Mouse (Mus musculus): ENCODE data around the gene Zfp609. TPM values are rescaled to one million over a fixed set of nuclear protein-coding genes. Genes with fewer than 3 reads are reported as not detected.

Gene Zfp609
- polyA plus RNA-seq, 1 experiment from 2014 or later: 8.1 TPM

DNA sequence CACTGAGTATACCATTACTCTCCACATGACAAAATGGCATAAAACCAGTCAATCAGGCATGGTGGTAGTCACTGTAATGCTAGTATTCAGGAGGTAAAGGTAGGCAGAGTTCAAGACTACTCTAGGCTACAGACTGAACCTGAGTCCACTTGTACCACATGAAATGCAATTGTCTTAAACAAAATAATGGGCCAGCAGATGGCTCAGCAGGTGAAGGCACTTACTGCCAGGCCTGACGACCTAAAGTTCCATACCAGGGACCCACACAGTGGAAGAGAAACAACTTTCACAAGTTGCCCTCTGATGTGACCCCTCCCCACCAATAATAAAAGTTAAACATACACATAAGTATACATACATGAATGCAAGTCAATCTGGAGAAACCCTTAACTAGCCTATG, 19.5 kb downstream of the Zfp609 start:
- H3K27me3 ChIP-seq: no peaks in the 10 kb centered on the region
- H3K36me3 ChIP-seq: no peaks in the 10 kb centered on the region
- ATAC-seq (ENCODE audit: low FRiP score, low read depth): no peak
- H3K9me3 ChIP-seq: no peaks in the 10 kb centered on the region
- 0 out of 2 replicates have a peak, but pooled peaks cover 6% of the 10 kb centered on the region for H3K4me1 ChIP-seq
- no peak overlapping the region for H3K27ac ChIP-seq
- H3K4me2 ChIP-seq (replicated peaks): no peak overlapping the region
- WGBS: 45% methylated on average over 1 of the region's 1 CpGs
- no peak overlapping the region for H3K4me3 ChIP-seq
- no peak overlapping the region for H3K9ac ChIP-seq

DNA sequence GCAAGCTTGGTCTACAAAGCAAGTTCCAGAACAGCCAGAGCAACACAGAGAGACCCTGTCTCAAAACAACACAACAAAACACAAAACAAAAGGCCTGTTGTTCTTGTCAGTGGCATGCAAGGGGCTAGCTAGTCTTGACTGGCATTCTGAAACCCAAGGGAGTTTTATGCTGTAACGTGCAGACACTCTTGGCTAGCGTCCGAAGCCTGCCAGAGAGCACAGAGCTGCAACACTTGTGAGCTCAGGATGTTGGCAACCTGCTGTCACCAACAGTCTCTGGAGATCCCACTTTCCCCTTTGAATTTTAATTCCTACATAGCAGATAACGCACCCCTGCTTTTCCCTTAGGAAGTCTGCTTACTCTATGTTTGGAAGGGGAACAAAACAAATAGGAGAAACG, 20.1 kb downstream of the Zfp609 start:
- Histone ChIP-seq H3K36me3 (no peaks in the 10 kb centered on the region), H3K4me1 (0 out of 2 replicates have a peak, but pooled peaks cover 3% of the 10 kb centered on the region), H3K4me3 (no peak overlapping the region), H3K9me3 (no peaks in the 10 kb centered on the region), H3K27ac (no peak overlapping the region), H3K9ac (no peak overlapping the region), H3K27me3 (no peaks in the 10 kb centered on the region), H3K4me2 (replicated peaks) (no peak overlapping the region)
- ATAC-seq (ENCODE audit: low FRiP score, low read depth): no peak
- 67% methylated on average over 5 of the region's 5 CpGs for WGBS

DNA sequence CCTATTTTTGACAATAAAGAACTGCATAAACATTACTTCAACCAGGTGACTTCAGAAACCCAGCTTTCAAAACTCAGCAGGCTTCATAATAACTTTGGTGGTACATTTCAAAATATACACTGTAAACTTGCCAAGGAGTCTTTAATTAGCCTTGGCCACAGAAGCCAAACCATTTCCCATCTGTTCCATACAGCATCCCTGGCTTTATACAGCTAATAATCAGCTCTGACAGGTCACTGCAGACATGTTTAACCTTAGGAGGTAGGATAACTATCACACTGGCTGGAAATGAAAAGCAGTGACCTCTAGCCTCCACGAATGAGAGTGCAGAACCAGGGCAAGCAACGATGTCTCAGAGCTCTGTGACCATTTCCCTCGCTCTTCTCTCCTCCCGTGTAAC, 27.6 kb downstream of the Zfp609 start:
- no peak overlapping the region for H3K9ac ChIP-seq
- no peak for ATAC-seq (ENCODE audit: low FRiP score, low read depth)
- no peaks in the 10 kb centered on the region for H3K9me3 ChIP-seq
- H3K4me1 ChIP-seq: peaks cover 18% of the 10 kb centered on the region
- H3K27ac ChIP-seq: no peak overlapping the region
- H3K27me3 ChIP-seq: no peaks in the 10 kb centered on the region
- H3K36me3 ChIP-seq: peaks cover 6% of the 10 kb centered on the region
- WGBS: 64% methylated on average over 4 of the region's 4 CpGs
- no peak overlapping the region for H3K4me3 ChIP-seq
- no peak overlapping the region for H3K4me2 ChIP-seq (replicated peaks)

DNA sequence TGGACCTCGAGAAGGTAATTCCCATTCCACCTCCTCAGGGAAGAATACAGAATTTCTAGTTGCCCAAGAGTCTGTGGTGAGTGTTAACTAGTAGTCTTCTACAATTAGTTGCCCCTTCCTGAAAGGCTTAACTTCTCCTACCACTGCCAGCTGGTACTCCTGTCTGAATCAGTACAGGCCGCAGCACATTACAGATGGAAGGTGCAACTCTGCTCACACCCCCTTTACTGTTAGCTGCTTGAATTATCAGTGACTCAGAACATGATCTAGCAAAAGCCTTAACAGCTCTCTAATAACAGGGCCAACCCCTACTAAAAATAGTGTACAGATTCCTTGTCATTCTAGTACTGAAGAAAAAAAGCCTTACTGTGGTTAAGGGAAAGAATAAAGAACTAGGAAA, 31.7 kb downstream of the Zfp609 start:
- Histone ChIP-seq H3K4me1 (peaks cover 50% of the 10 kb centered on the region), H3K9me3 (no peaks in the 10 kb centered on the region), H3K4me3 (no peak overlapping the region), H3K27ac (no peak overlapping the region), H3K27me3 (no peaks in the 10 kb centered on the region), H3K36me3 (peaks cover 19% of the 10 kb centered on the region), H3K9ac (no peak overlapping the region), H3K4me2 (replicated peaks) (no peak overlapping the region)
- ATAC-seq (ENCODE audit: low FRiP score, low read depth): no peak
- WGBS: 79% methylated on average over 2 of the region's 2 CpGs

DNA sequence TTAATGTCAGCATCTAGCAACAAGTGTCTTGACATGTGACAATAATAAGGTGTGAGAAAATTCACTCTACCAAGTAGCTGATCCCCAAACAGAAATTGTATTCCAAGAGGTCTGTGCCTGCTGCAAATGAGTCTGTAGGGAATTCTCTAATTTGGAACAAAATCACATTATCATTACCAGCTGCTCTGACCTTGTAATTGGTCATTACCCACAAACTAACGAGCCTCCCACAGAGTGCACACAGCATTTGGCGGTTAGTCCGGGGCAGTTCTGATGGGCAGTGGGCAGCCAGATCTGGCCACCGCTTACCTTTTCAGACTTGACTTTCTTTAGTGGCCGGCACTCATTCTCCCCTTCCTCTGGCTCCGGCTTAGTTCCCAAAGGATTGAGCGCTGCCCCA, 33.1 kb downstream of the Zfp609 start:
- H3K9me3 ChIP-seq: no peaks in the 10 kb centered on the region
- 37% methylated on average over 7 of the region's 7 CpGs for WGBS
- H3K27ac ChIP-seq: no peak overlapping the region
- no peaks in the 10 kb centered on the region for H3K27me3 ChIP-seq
- H3K4me3 ChIP-seq: no peak overlapping the region
- ATAC-seq (ENCODE audit: low FRiP score, low read depth): no peak
- H3K9ac ChIP-seq: no peak overlapping the region
- H3K4me2 ChIP-seq (replicated peaks): no peak overlapping the region
- H3K36me3 ChIP-seq: peaks cover 19% of the 10 kb centered on the region
- peaks cover 50% of the 10 kb centered on the region for H3K4me1 ChIP-seq

DNA sequence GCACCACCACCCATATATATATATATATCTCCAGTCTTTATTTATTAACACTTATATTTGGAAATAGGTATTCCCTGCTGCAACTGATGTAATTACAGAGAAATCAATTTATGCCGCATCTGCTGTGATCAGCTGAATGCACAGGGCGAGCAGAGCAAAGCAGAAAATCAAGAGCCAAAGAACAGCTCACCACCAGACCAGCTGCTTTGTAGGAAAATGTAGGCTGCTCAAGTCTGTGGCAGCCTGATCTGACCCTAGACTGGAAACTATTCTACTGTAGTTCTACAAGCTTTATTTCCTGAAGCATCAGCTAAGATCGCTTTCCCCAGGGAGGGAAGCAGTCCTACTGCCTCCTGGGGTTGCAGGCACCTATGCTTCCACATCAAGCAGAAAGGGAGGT, 33.9 kb downstream of the Zfp609 start:
- no peak overlapping the region for H3K9ac ChIP-seq
- H3K36me3 ChIP-seq: peaks cover 23% of the 10 kb centered on the region
- peaks cover 50% of the 10 kb centered on the region for H3K4me1 ChIP-seq
- no peaks in the 10 kb centered on the region for H3K9me3 ChIP-seq
- ATAC-seq (ENCODE audit: low FRiP score, low read depth): no peak
- WGBS: 83% methylated on average over 3 of the region's 3 CpGs
- H3K27me3 ChIP-seq: no peaks in the 10 kb centered on the region
- no peak overlapping the region for H3K4me3 ChIP-seq
- H3K4me2 ChIP-seq (replicated peaks): no peak overlapping the region
- H3K27ac ChIP-seq: no peak overlapping the region

DNA sequence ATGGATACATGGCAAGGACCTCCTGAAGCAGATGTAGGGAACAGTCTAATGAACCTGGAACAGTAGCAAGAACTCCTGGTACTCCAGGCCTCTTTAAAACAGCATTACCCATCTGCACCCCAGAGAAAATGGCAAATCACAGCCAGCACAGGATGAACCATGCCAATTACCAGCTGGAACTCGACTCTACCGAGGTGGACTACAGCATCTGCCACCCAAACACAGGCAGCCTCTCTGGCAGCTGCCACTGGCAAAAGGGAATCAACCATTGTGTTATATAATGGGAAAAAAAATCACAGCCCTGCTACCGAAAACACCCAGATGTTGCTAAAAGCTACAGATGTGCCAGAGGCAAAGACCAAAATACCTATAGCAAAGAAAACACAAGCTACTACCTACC, 34.3 kb downstream of the Zfp609 start:
- no peak overlapping the region for H3K27ac ChIP-seq
- H3K27me3 ChIP-seq: no peaks in the 10 kb centered on the region
- H3K9me3 ChIP-seq: no peaks in the 10 kb centered on the region
- WGBS: 57% methylated on average over 3 of the region's 3 CpGs
- H3K36me3 ChIP-seq: peaks cover 23% of the 10 kb centered on the region
- ATAC-seq (ENCODE audit: low FRiP score, low read depth): no peak
- H3K4me3 ChIP-seq: no peak overlapping the region
- no peak overlapping the region for H3K9ac ChIP-seq
- H3K4me1 ChIP-seq: peaks cover 50% of the 10 kb centered on the region
- no peak overlapping the region for H3K4me2 ChIP-seq (replicated peaks)

DNA sequence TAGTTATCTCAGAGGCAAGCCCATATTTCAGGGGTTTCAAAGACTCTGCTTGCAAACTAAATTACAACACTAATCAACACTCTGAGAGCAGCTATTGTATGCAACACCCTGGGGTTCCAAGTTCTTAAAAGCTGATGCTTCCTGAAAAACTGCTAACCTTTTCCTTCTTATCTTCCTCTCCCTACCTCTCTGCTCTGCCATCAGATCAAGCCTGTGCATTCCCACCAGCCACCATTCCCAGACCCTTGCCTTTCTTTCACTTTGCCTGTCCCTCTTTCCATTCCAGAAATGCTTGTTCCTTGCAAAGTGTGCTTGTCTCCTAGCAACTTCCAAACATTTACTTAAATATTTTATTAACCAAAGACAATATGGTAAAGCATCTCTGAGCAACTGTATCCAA, 35.5 kb downstream of the Zfp609 start:
- ATAC-seq (ENCODE audit: low FRiP score, low read depth): no peak
- Histone ChIP-seq H3K36me3 (peaks cover 23% of the 10 kb centered on the region), H3K4me2 (replicated peaks) (no peak overlapping the region), H3K27me3 (no peaks in the 10 kb centered on the region), H3K27ac (no peak overlapping the region), H3K9me3 (no peaks in the 10 kb centered on the region), H3K4me1 (peaks cover 61% of the 10 kb centered on the region), H3K4me3 (no peak overlapping the region), H3K9ac (no peak overlapping the region)

DNA sequence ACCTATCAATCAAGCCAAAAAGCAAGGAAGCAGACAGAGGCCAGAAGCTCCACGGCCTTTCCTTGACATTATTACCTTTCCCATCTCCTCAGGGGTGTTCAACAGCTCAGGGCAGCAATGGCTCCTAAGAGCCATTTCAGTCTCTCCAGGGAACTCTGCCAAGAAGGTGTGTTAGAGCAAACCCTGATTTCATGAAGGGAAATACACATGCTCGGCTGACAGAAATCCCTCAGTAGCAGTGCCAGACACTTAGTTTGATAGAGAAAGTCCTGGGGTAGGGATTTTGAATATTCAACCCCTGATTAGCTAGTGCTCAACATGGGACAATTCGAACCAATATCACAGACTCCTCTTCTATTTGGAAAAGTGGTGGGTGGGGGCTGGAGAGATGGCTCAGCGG, 36.3 kb downstream of the Zfp609 start:
- H3K9me3 ChIP-seq: no peaks in the 10 kb centered on the region
- H3K4me3 ChIP-seq: no peak overlapping the region
- ATAC-seq (ENCODE audit: low FRiP score, low read depth): no peak
- H3K36me3 ChIP-seq: peaks cover 23% of the 10 kb centered on the region
- no peak overlapping the region for H3K9ac ChIP-seq
- no peaks in the 10 kb centered on the region for H3K27me3 ChIP-seq
- 64% methylated on average over 4 of the region's 4 CpGs for WGBS
- H3K4me2 ChIP-seq (replicated peaks): no peak overlapping the region
- H3K27ac ChIP-seq: no peak overlapping the region; the same call in 1 of the 2 replicates
- H3K4me1 ChIP-seq: peaks cover 64% of the 10 kb centered on the region

DNA sequence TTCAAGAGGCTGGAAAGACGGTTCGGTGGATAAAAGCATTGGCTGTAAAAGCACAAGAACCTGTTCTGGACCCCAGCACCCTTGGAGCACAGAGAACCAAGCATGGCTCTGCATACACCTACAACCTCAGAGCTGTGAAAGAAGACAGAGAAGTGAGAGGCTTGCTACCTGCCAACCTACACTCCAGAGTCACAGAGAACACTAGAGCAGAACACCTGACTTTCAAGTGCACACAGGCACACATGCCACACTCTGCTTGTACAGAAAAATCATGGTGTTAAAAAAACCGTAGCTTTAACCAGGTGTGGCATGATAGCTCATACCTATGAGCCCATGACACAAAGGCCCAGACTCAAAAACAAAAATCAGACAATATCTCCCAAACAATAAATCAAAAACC, 37.6 kb downstream of the Zfp609 start:
- H3K9me3 ChIP-seq: no peaks in the 10 kb centered on the region
- H3K36me3 ChIP-seq: peaks cover 17% of the 10 kb centered on the region
- no peak overlapping the region for H3K4me2 ChIP-seq (replicated peaks)
- no peak overlapping the region for H3K27ac ChIP-seq
- H3K9ac ChIP-seq: no peak overlapping the region
- ATAC-seq (ENCODE audit: low FRiP score, low read depth): no peak
- 87% methylated on average over 3 of the region's 3 CpGs for WGBS
- H3K4me1 ChIP-seq: peaks cover 55% of the 10 kb centered on the region
- H3K27me3 ChIP-seq: no peaks in the 10 kb centered on the region
- no peak overlapping the region for H3K4me3 ChIP-seq

DNA sequence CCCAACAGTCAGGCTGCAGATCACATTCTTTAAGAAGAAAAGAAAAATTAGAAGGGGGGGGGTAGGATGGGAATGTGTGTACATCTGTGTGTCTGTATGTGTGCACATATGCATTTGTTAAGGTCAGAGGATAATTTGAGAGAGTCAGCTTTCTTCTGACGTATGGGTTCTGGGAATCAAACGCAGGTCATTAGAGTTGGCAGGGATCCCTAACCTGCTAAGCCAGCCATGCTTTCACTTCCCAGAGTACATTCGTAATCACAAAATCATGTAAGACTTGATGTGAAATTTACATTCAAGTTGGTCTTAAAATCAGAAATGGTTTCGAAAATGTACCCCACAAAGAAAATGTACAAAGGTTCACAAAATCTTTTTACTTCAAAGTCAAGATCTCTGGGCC, 38.8 kb downstream of the Zfp609 start:
- no peak for ATAC-seq (ENCODE audit: low FRiP score, low read depth)

DNA sequence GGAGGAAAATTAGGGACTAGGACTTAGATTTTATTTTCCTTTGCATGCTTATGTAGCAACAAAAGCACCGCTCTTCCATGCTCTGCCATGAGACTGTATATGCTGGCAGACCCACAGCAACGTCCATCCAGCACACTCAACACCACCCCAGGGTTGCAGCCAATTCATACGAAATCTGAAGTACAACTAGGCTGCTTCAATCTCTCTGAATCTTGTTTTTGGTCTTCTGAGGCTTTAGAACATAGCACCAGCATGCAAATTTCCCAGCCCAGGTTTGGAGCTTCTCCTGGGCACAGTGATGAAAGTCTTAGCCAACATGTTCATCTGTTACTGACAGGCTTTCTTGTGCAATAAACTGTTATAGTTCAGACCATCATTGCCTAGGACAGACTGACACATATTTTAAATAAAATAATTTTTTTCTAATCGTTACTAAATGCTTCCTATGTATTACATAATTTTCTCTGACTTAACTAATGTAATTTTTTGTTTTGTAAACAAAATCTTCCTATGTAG, 39.5 kb downstream of the Zfp609 start:
- no peak for ATAC-seq (ENCODE audit: low FRiP score, low read depth)
- WGBS: 74% methylated on average over 4 of the region's 4 CpGs
- Histone ChIP-seq H3K27ac (no peak overlapping the region; the same call in 1 of the 2 replicates), H3K4me3 (no peak overlapping the region), H3K9ac (no peak overlapping the region), H3K4me2 (replicated peaks) (no peak overlapping the region), H3K27me3 (no peaks in the 10 kb centered on the region), H3K36me3 (peaks cover 4% of the 10 kb centered on the region), H3K9me3 (no peaks in the 10 kb centered on the region), H3K4me1 (peaks cover 43% of the 10 kb centered on the region)

More for the DNA sequence above, 38.8 kb downstream of the Zfp609 start:
- no peaks in the 10 kb centered on the region for H3K27me3 ChIP-seq
- H3K36me3 ChIP-seq: peaks cover 5% of the 10 kb centered on the region
- 74% methylated on average over 4 of the region's 4 CpGs for WGBS
- peaks cover 47% of the 10 kb centered on the region for H3K4me1 ChIP-seq
- H3K4me3 ChIP-seq: no peak overlapping the region
- no peak overlapping the region for H3K9ac ChIP-seq
- H3K4me2 ChIP-seq (replicated peaks): no peak overlapping the region
- no peak overlapping the region for H3K27ac ChIP-seq
- no peaks in the 10 kb centered on the region for H3K9me3 ChIP-seq

Measured in limb, embryonic 13.5 days (tissue).